Mouse (Mus musculus): ENCODE data around the gene Cirbp. TPM values are rescaled to one million over a fixed set of nuclear protein-coding genes. Genes with fewer than 3 reads are reported as not detected.

Cirbp gene
- polyA plus RNA-seq, 1 experiment from 2014 or later, result 222 TPM

- Histone ChIP-seq H3K4me1 (replicated peaks; ENCODE audit: control insufficient read depth, insufficient read depth, low read length) (peaks cover 5% of the 10 kb centered on the region; the same call in 1 of the 2 replicates), H3K27ac (ENCODE audit: low read depth, low read length) (no peak overlapping the region), H3K4me2 (replicated peaks; ENCODE audit: low read depth) (no peak overlapping the region), H3K36me3 (ENCODE audit: control insufficient read depth, insufficient read depth) (peaks cover 55% of the 10 kb centered on the region), H3K27me3 (replicated peaks; ENCODE audit: control insufficient read depth, insufficient read depth, low read length) (0 out of 2 replicates have a peak, but pooled peaks cover 8% of the 10 kb centered on the region), H3K9me3 (ENCODE audit: control insufficient read depth) (no peaks in the 10 kb centered on the region), H3K4me3 (ENCODE audit: low read depth, low read length) (no peak overlapping the region), H3K9ac (ENCODE audit: low read depth, low read length) (no peak overlapping the region)
- no peak for TF ChIP-seq CTCF (IDR thresholded peaks at IDR 0.05; ENCODE audit: low read depth)
- 73% methylated on average over 27 of the region's 27 CpGs for WGBS
- ATAC-seq, result no peak
These were observed 33.8 kb upstream of the Cirbp start for GRCm38 (mm10) chr10:80131952-80132350.

GRCm38 (mm10) chr10:80133226-80133849, 32.4 kb upstream of the Cirbp start:
- no peak overlapping the region for H3K4me2 ChIP-seq (replicated peaks; ENCODE audit: low read depth)
- TF ChIP-seq CTCF (IDR thresholded peaks at IDR 0.05; ENCODE audit: low read depth), result peak; percentile 46
- H3K27ac ChIP-seq (ENCODE audit: low read depth, low read length), result no peak overlapping the region
- peaks cover 22% of the 10 kb centered on the region; the same call in 1 of the 2 replicates for H3K27me3 ChIP-seq (replicated peaks; ENCODE audit: control insufficient read depth, insufficient read depth, low read length)
- H3K4me3 ChIP-seq (ENCODE audit: low read depth, low read length), result no peak overlapping the region
- H3K36me3 ChIP-seq (ENCODE audit: control insufficient read depth, insufficient read depth), result peaks cover 42% of the 10 kb centered on the region
- no peak for ATAC-seq
- 76% methylated on average over 8 of the region's 8 CpGs for WGBS
- H3K9me3 ChIP-seq (ENCODE audit: control insufficient read depth), result no peaks in the 10 kb centered on the region
- no peak overlapping the region for H3K9ac ChIP-seq (ENCODE audit: low read depth, low read length)
- peaks cover 9% of the 10 kb centered on the region; the same call in 1 of the 2 replicates for H3K4me1 ChIP-seq (replicated peaks; ENCODE audit: control insufficient read depth, insufficient read depth, low read length)

- Histone ChIP-seq H3K4me3 (ENCODE audit: low read depth, low read length) (no peak overlapping the region), H3K4me1 (replicated peaks; ENCODE audit: control insufficient read depth, insufficient read depth, low read length) (peaks cover 13% of the 10 kb centered on the region; the same call in 1 of the 2 replicates), H3K27ac (ENCODE audit: low read depth, low read length) (no peak overlapping the region), H3K4me2 (replicated peaks; ENCODE audit: low read depth) (no peak overlapping the region), H3K9ac (ENCODE audit: low read depth, low read length) (no peak overlapping the region), H3K9me3 (ENCODE audit: control insufficient read depth) (no peaks in the 10 kb centered on the region), H3K36me3 (ENCODE audit: control insufficient read depth, insufficient read depth) (peaks cover 31% of the 10 kb centered on the region), H3K27me3 (replicated peaks; ENCODE audit: control insufficient read depth, insufficient read depth, low read length) (peaks cover 26% of the 10 kb centered on the region; the same call in 1 of the 2 replicates)
- 83% methylated on average over 9 of the region's 9 CpGs for WGBS
- TF ChIP-seq CTCF (IDR thresholded peaks at IDR 0.05; ENCODE audit: low read depth), result no peak
- ATAC-seq, result no peak
These were observed 31.4 kb upstream of the Cirbp start for GRCm38 (mm10) chr10:80134421-80134820.

- H3K27ac ChIP-seq (ENCODE audit: low read depth, low read length), result no peak overlapping the region
- H3K9me3 ChIP-seq (ENCODE audit: control insufficient read depth), result no peaks in the 10 kb centered on the region
- peaks cover 12% of the 10 kb centered on the region; the same call in 1 of the 2 replicates for H3K4me1 ChIP-seq (replicated peaks; ENCODE audit: control insufficient read depth, insufficient read depth, low read length)
- peaks cover 26% of the 10 kb centered on the region; the same call in 1 of the 2 replicates for H3K27me3 ChIP-seq (replicated peaks; ENCODE audit: control insufficient read depth, insufficient read depth, low read length)
- no peak for TF ChIP-seq CTCF (IDR thresholded peaks at IDR 0.05; ENCODE audit: low read depth)
- ATAC-seq, result no peak
- H3K4me3 ChIP-seq (ENCODE audit: low read depth, low read length), result no peak overlapping the region
- no peak overlapping the region for H3K4me2 ChIP-seq (replicated peaks; ENCODE audit: low read depth)
- WGBS, result 83% methylated on average over 10 of the region's 10 CpGs
- peaks cover 24% of the 10 kb centered on the region for H3K36me3 ChIP-seq (ENCODE audit: control insufficient read depth, insufficient read depth)
- H3K9ac ChIP-seq (ENCODE audit: low read depth, low read length), result no peak overlapping the region
These were observed 30.6 kb upstream of the Cirbp start for GRCm38 (mm10) chr10:80135161-80135560.

- peaks cover 20% of the 10 kb centered on the region for H3K36me3 ChIP-seq (ENCODE audit: control insufficient read depth, insufficient read depth)
- no peak overlapping the region for H3K4me2 ChIP-seq (replicated peaks; ENCODE audit: low read depth)
- H3K4me3 ChIP-seq (ENCODE audit: low read depth, low read length), result no peak overlapping the region
- no peaks in the 10 kb centered on the region for H3K9me3 ChIP-seq (ENCODE audit: control insufficient read depth)
- WGBS, result 88% methylated on average over 1 of the region's 1 CpGs
- no peak for TF ChIP-seq CTCF (IDR thresholded peaks at IDR 0.05; ENCODE audit: low read depth)
- ATAC-seq, result no peak
- no peak overlapping the region for H3K27ac ChIP-seq (ENCODE audit: low read depth, low read length)
- H3K4me1 ChIP-seq (replicated peaks; ENCODE audit: control insufficient read depth, insufficient read depth, low read length), result peaks cover 11% of the 10 kb centered on the region; the same call in 1 of the 2 replicates
- H3K27me3 ChIP-seq (replicated peaks; ENCODE audit: control insufficient read depth, insufficient read depth, low read length), result peaks cover 26% of the 10 kb centered on the region; the same call in 1 of the 2 replicates
- no peak overlapping the region for H3K9ac ChIP-seq (ENCODE audit: low read depth, low read length)
These were observed 30.1 kb upstream of the Cirbp start for GRCm38 (mm10) chr10:80135641-80136040.

- TF ChIP-seq CTCF (IDR thresholded peaks at IDR 0.05; ENCODE audit: low read depth), result no peak
- H3K9ac ChIP-seq (ENCODE audit: low read depth, low read length), result no peak overlapping the region
- peak overlapping the region; percentile 57 for H3K4me3 ChIP-seq (ENCODE audit: low read depth, low read length)
- peaks cover 7% of the 10 kb centered on the region; the same call in 1 of the 2 replicates for H3K4me1 ChIP-seq (replicated peaks; ENCODE audit: control insufficient read depth, insufficient read depth, low read length)
- H3K27me3 ChIP-seq (replicated peaks; ENCODE audit: control insufficient read depth, insufficient read depth, low read length), result peaks cover 26% of the 10 kb centered on the region; the same call in 1 of the 2 replicates
- WGBS, result 27% methylated on average over 45 of the region's 49 CpGs
- ATAC-seq, result no peak
- H3K9me3 ChIP-seq (ENCODE audit: control insufficient read depth), result no peaks in the 10 kb centered on the region
- H3K4me2 ChIP-seq (replicated peaks; ENCODE audit: low read depth), result peak overlapping the region; percentile 98; the same call in 1 of the 2 replicates
- H3K27ac ChIP-seq (ENCODE audit: low read depth, low read length), result no peak overlapping the region
- peaks cover 12% of the 10 kb centered on the region; the same call in 1 of the 2 replicates for H3K36me3 ChIP-seq (ENCODE audit: control insufficient read depth, insufficient read depth)
These were observed 29.4 kb upstream of the Cirbp start for GRCm38 (mm10) chr10:80136179-80136951.
